Mouse (Mus musculus) spleen, adult 2 months (tissue): ENCODE measurements around the gene Gm28035.

Experiments
- CTCF ChIP-seq: fragments of 200-500 bp; IDR thresholded peaks from 2 replicates; pipeline ENCODE4 v1.5.1; 2011; ENCODE audit warnings: mild to moderate bottlenecking, inconsistent platforms; ENCODE audit not compliant: insufficient read depth, insufficient read length, insufficient replicate concordance; ENCODE audit errors: extremely low read depth
- POLR2A ChIP-seq: fragments of 200-500 bp; IDR thresholded peaks from 2 replicates; pipeline ENCODE4 v1.6.1; 2011; ENCODE audit warnings: low read depth, low read length, inconsistent platforms

DNA sequence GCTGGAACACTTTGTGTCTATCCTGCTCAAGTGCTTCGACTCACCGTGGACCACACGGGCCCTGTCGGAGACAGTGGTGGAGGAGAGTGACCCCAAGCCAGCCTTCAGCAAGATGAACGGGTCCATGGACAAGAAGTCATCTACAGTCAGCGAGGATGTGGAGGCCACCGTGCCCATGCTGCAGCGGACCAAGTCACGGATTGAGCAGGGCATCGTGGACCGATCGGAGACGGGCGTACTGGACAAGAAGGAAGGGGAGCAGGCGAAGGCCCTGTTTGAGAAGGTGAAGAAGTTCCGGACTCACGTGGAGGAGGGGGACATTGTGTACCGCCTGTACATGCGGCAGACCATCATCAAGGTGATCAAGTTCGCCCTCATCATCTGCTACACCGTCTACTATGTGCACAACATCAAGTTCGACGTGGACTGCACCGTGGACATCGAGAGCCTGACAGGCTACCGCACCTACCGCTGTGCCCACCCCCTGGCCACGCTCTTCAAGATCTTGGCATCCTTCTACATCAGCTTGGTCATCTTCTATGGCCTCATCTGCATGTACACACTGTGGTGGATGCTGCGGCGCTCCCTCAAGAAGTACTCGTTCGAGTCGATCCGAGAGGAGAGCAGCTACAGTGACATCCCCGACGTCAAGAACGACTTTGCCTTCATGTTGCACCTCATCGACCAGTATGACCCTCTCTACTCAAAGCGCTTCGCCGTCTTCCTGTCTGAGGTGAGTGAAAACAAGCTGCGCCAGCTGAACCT is 15.4 kb downstream of the Gm28035 start:
- TF ChIP-seq CTCF, result no peak
- no peak for TF ChIP-seq POLR2A
